Mouse (Mus musculus): Measurements from ENCODE around the gene Asic2.

The Asic2 gene

DNA sequence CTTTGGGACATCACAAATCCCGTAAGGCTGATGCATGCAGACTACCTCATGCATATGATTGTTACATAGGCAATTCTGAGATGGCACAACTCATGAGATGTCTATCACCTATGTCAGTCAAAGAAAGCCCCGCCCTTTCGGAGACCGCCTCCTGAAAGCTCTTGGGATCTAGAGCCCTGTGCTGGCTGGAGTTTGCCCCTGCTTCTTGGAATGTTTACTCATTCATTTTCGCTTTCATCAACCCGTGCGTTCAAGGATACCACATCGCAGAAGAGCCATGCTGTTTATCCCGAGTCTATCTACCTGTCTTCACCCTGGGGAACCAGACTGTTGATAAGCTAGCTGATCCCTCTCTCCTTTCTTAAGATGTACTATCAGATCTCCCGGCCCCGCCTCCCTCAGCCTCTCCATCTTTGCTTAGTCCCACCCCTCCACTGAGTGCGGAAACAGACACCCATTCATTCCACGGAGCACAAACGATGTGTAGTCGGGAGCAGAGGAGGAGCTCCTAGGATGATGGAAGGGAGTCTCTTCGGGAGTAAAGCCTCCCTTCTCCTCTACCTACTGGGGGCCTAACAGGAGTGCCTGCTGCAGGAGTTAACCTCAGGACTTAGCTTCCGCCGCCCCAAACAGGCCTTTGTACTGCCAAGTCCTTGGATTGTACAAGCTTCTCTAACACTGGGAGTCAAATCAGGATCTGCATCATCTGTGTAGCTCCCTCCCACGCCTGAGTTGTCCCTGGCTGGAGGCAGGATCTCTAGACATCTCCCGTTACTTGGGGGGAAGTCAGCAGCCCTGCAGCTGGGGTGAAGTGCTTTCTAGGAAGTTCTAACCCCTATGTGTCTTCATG lies 356.1 kb downstream of the Asic2 start:
- in situ Hi-C loops (cut with MboI, MseI): no loop called here

DNA sequence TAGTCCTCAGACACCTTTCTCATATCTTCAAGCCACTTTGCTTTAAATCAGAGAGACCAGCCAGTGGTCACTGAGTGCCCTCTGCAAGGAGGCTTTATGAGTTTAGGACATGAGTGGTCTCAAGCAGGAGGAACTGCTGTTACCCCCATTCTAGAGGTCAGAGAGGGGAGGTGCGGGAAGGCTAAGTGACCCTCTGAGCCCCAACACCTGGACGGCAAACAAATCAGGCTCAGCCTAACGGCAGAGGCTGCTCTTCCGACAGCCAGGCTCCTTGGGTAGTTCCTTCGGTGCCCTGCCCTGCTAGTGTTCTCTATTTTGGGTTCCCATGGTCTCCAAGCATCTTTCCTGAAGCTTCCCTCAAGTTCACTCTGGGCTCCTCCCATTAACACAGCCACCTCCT lies 357.8 kb downstream of the Asic2 start:
- in situ Hi-C loops (cut with MboI, MseI): no loop called here

DNA sequence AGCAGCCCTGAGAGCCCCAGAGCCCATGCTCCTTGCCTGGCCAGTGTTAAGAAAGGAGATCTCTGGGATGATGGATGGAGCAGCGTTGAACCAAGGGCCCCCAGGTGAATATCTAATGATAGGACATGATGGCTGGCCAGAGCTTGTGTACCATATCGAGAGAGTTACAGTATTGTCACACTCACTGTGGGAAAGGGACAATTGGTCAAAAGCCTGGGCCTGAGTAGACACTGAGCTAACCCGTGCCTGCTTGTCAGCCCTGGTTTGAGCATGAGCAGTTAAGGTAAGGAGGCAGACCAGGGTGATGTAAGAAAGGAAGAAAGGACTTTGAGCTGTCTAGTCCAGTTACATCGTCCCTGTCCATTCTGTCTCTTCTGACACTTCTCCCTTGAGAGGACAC lies 365.3 kb downstream of the Asic2 start:
- in situ Hi-C loops (cut with MboI, MseI): no loop called here

DNA sequence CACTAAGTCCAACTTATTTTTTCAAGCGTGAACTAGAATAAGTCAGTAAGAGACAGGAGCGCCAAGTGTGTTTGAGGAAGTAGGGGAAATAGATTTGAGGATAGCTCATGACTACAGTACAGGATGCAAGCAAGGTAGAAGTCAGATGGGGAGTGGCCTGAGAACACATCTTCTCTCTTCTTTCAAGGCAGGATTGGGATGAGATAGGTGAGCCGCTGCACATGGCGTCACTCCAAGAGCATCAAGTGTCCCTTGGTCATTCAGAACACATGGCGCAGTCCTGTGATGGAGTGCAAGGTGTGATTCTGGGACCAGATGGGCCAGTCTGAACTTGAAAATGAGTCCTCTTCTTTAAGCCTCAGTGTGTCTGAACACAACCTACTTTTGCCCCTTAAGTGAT lies 366.5 kb downstream of the Asic2 start:
- in situ Hi-C loops (cut with MboI, MseI): no loop called here

DNA sequence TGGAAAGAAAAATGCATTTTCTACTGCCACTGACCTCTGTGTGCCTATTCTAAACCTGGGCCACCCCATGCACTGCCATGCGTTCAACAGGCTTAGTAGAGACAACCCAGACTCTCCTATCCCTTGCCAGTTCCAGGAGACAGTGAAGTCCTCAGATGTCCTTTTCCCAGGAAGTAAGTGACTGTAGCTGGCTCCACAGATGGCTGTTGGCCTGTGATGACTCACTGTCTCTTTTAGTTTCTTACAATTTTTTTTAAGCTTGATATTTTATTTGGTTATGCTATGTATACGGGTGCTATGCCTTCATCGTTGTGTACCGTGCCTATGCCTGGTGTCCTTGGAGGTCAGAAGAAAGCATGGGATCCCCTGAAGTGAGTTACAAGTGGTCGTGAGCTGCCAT lies 370.7 kb downstream of the Asic2 start:
- in situ Hi-C loops (cut with MboI, MseI): no loop called here

DNA sequence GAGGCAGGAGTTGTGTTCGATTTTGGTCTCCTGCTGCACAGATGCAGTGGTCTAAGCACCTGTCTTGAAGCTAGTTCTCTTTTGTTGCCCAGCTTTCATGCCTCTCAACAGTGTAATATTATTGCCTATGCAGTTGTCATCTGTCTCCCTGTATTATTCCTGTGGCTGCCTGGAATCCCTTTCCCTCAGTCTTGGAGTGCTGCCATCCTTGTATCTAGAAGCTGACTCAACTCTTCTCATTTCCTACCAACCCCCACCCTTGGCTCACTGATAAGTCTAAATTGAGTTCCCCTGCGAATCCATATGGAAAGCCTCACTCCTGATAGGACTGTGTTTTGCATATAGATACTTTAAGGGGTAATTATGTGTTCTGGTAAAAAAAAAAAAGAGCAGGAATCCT lies 373.0 kb downstream of the Asic2 start:
- in situ Hi-C loops (cut with MboI, MseI): no loop called here

DNA sequence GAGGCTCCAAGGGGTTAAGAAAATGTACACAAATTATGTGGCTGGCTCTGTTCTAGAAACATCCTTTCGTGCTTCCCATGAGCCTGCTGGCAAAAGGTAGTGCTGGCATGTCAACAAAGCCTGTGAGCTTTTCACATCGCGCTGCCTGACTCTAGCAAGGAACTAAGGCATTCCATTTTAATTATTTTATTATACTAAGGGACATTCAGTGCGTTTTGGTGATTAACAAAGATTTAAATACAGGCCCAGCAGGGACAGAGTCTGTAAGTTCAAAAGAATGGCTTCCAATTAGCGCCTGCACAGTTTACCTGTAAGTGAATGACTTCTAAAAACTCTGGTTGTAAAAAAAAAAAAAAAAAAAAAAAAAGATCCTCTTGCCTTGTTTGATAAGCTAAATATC lies 375.5 kb downstream of the Asic2 start:
- in situ Hi-C loops (cut with MboI, MseI): no loop called here

DNA sequence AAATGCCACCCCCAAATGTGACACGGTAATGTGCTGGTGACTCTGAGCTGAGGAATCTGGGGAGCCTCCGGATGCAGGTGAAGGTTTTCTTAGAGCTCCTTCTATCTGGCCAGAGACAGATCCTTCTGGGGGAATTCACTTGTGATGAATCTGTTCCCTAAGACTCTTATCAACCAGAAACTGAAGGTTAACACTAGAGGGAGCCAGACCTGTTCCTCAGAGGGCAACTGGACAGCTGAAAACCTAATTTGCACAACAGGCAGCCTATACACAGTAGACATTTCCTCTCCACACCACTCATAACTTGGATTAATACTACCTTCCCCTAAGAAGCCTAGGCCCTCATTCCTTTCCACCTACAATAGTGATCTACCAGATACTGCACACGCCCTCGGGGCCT lies 377.3 kb downstream of the Asic2 start:
- in situ Hi-C loops (cut with MboI, MseI): no loop called here

DNA sequence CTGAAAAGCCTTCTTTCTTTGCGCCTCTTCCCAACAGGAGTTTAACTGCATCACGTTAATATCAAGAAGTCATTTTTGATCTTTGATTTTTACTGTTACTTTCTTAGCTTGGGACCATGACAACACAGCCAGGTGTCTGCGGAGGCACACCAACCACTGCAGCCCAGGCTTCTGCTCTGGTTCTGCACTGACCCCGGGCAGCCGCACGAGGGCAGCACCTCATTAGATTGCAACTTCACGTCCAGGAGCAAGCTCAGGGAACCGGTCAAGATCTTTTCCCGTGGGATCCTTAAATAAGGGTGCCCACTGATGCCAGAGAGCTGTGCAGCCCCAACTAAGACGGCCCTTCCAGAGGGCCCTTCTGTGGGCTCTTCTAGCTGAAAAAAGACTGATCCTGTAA lies 379.6 kb downstream of the Asic2 start:
- in situ Hi-C loops (cut with MboI, MseI): no loop called here

DNA sequence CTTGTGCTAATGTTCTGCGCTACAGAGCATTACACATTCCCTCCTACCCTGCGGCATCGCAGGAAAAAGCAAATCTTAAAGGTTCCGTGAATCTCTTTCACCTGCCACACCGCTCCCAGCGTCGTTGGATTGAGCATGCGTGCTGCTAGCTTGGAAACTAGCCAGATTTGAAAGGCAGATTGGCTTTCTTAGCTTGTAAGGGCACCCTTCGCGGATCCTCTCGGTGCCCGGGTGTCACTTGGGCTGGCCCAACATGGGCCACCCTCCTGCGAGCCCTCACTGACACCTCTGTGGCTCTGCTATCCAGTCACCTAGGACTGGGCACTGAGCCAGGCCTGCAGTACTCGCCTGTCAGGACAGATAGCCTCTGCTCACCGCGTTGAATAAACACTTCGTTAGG lies 380.3 kb downstream of the Asic2 start:
- in situ Hi-C loops (cut with MboI, MseI): no loop called here

DNA sequence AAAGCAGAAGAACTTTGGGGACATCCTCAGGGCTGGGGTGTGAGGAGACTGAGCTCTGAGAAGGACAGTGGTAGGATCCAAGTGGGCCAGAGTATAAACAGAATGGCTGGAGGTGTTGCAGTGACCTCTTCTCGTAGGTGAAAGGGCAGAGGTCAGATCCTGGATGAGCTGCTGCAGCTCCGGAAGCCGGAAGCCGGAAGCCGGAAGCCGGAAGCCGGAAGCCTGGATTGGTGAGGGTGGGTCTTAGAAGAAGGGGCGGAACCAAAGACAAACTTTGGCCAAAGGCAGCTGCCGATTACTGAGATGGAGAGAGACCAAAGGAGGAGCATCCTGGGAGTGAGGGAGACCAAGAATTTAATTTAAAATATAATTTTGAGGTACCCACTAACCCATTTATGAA lies 381.1 kb downstream of the Asic2 start:
- in situ Hi-C loops (cut with MboI, MseI): no loop called here

DNA sequence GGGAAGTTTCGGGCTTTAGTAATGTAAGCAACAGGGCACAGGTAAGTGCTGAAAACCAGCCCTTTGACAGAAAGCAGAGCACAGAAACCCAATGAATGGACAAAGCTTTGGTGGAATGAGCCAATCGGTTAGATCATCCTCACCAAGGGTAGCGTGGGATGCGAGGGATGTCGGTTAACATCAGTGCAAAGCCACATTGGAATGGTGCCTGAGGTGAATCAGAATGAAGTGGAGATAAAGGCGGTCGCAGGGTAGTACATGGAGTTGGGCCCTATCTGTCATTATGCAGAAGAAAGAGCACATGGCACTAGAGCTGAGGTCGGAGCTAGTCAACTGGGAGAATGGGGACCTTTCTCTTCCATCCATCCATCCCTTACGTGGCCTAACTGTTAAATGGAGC lies 383.8 kb downstream of the Asic2 start:
- in situ Hi-C loops (cut with MboI, MseI): no loop called here

DNA sequence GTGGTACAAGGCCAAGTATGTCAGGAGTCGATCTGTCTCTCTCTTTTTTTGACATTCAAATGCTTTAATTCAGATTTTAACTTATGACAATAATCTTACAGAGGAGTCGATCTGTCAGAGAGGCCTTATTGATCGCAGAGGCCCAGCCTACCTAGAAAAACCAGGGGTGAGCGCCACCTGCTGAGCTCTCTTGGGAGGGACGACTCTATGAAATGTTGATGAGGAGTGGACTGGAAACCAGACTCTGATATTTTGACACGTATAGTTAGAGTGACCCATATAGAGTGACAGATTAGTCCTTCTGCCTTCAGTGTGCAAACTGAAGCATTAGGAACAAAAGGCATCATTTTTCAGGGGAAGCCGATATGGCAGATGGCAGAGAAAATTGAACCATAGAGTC lies 385.1 kb downstream of the Asic2 start:
- in situ Hi-C loops (cut with MboI, MseI): no loop called here

DNA sequence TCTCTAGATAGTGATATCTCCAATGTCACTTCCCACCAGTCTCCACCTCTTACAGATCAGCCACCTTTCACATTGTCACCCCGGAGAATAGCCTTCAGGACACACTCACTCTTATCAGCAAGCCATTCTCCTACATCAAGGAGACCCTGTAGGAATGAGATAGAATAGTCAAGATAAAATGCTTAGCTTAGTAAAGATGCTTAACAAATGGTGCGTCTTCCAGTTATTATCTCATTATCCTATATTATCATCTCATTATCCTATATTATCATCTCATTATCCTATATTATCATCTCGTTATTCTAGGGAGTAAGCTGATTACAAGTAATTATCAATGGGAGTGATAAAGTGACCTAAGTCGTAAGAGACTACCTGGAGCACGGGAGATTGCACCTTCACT lies 386.1 kb downstream of the Asic2 start:
- in situ Hi-C loops (cut with MboI, MseI): no loop called here

DNA sequence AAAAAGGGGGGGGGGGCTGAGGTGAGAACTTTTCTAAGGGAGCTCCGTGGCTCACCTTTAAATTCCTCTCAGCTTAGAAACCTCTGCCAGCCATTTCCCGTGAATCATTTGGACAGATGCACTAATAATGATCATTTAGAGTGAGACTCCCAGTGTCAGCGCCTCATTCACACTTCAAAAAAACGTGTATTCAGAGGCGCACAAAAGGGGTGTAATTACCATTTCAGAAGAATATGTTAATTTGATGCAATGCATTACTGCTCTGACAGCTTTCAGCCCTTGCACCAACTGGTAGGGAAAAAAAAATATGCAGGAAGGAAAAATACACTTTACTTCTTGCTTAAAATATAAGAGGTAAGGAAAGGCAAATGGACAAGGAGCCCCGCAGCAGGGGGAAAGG lies 388.5 kb downstream of the Asic2 start:
- in situ Hi-C loops (cut with MboI, MseI): no loop called here

DNA sequence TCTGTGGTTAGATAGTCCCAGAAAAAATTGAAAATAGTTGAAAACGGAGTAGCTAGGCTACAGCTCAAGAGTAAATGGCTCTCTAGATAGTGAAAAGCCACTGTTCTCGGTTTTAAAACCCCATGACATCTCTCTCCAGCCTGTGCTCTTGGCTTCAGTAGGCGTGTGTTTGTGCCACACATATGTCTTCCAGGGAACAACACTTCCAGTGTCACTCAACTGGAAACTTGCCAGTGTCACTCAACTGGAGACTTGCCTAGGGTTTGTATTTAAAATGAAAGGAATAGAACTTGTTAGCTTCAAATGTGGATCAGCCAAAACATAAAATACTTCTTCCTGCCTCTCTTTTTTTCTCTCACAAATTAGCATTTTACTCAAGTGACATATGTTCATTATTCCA lies 397.9 kb downstream of the Asic2 start:
- in situ Hi-C loops (cut with MboI, MseI): no loop called here

DNA sequence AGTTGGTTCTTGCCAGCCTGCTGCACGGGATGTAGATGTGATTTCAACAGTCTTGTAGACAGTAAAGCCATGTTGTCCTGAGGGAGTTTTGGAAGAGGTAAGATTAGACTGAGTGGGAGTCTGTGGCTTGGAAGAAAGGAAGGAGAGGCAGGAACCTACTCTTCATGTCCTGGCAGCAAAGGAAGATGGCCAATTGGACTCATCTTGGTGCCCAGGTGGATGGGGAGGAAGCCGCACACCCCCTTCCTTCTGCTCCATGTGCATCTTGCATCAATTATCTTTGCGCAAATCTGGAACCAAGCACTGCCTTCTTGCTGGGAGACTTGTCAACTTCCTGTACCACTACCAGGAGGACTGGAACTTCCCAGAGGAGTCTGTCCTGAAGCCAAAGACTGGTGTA lies 403.4 kb downstream of the Asic2 start:
- in situ Hi-C loops (cut with MboI, MseI): no loop called here

DNA sequence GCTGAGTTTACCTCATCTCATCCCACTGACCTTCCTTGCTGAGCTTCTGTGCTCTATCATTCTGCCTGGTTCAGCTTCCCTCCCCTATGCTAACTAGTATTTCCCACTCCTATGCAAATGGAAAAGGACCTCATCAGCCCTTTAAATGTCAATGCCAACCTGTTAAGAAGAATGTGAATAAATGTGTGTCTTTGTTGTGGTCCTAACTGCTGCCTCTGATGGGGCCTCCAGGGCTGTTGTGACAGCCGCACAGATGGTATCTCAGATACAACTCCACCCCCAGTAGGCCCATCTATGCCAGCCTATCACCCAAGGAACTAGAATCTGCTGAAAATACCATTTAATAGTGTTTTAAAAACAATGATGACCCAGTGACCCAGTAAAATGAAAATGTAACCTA lies 407.9 kb downstream of the Asic2 start:
- in situ Hi-C loops (cut with MboI, MseI): no loop called here

DNA sequence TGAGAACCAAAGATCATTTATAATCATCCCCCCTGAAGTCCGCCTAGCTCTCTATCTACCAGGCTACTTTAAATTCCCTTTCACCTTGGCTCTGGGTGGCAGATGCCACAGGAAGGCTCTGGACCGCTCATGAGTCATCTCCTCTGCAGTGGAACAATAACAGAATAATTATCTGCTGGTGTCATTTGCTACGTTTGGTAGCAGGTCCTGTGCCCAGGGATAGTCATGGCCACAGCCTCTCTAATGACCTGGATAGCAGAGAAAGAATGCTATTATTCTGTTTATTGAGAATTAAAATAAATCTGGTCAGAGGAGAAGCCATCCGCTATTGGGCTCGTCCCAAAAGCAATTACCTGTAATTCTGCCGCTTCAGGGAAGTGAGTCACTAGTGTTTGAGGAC lies 425.1 kb downstream of the Asic2 start:
- in situ Hi-C loops (cut with MboI, MseI): loop anchor here (5.0 kb wide), 1 partner anchor 79 kb away; no protein-coding TSS in a partner anchor

DNA sequence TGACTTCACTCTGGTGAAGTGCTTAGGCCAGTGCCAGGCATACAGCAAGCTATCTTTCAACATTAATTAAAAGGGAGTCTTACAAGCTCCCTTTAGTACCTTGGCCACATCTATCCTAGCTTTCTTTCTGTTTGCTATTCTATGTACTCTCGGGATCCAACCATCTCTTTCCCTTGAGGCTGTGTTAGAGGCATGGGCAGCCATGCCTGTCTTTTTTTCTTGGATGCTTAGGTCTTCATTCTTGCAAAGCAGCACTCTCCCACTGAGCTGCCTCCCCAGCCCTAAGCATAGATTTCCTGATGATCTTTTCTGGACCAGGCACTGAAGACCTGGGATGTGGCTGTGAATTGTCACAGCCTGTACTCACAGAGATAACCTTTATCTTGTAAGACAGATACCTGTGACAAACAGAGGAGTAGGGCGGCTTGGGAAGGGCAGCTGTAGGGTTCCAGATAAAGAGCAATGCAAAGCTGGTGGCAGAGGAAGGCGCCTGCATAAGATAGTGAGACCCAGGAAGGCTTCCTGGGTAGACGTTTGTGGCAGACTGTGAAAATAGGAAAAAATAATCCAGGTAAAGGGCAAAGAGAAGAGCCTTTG lies 433.0 kb downstream of the Asic2 start:
- in situ Hi-C loops (cut with MboI, MseI): no loop called here

DNA sequence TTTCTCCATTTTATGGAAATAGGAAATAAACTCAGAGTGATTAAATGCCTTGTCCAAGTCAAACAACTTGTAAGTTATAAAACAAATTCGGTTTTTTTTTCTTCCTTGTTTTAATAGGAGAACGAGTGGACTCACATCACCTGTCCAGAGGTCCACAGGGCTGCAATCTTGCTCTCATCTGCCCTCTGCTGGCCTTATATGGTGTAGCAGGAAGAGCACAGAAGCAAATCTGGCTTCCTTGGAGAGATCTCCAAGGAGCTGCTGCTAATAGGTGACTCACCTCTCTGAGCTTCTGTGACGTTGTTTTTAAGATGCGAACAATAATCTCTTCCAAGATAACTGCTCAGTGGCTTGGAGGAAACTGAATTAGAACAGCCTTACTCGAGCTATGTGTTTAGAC lies 433.6 kb downstream of the Asic2 start:
- in situ Hi-C loops (cut with MboI, MseI): no loop called here

DNA sequence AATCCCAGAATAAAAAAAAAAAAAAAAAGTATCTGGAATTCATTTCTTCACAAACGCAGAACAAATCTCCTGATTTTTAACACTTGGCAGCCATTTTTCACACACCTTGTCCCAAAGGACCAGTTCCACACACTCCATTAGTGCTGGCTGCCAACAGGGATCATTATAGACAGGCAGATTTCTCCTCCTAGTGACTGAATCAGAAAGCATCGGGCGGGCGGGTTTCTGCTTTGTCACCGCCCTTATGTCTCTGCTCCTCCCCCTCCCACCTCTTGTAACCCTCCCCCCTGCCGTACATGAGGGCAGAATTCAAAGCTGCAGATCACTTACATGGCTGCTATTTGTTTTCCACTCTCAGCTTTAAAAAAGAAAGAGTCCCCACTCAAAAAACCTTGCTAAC lies 436.4 kb downstream of the Asic2 start:
- in situ Hi-C loops (cut with MboI, MseI): no loop called here

DNA sequence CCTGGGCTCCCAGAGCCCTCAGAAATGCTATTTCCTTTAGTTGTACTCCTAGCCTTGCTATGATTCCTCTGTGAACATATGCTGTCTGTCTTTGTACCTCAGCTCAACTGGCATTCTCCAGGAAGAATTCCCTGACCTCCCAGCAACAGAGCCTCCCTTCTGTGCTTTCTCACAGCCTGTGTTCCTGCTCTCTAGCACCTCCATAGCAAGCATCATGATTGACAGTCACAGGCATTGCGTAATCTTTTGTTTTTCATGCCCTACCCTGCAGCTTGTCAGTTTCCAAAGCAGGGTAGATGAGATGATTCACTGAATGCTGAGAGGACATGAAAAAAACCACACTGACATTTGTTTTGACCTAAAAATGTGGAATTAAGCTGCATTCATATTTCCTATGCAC lies 445.3 kb downstream of the Asic2 start:
- in situ Hi-C loops (cut with MboI, MseI): no loop called here

DNA sequence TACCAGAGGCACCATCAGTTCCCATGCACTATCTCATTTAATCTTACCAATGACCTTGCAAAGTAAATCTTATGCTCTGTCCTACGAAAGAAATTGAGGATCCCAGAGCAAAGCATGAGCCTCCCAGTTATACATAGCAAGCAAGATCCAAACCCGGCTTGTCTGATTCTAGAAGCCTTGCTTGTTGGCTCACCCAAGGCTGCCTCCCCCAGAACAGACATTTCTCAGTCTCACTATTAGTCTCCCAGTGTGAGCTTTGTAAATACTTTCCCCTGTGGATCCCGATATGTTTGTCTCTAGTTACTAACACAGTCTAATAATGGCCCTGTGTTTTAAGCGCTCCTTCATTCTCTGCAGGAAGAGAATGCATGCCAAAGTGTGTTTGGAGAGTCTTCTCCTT lies 446.4 kb downstream of the Asic2 start:
- in situ Hi-C loops (cut with MboI, MseI): no loop called here
